Mouse (Mus musculus): ENCODE measurements at regions not wholly inside any gene's neighbourhood (a gene's known extent, or its start where the extent isn't known, plus 50 kb on each side); places are given as distances from the start of the nearest gene placed in this dataset.

DNA sequence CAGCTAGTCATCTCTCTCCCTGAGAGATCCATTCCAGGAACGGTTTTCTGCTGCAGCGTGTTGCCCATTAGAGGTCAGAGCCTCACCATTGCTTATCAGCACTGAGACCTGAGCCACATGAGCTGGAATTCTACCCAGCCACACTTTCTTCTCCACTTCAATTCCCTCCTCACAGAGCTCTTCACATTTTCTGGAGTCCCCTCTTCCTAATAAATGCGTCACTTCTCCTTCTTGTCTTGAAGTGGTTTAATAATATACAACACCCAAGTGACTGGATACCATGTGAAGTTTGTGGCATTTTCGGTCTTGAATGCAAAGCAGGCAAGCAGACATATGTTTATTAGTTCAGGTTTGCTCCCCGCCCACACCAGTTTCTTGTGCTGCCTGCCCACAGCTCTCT lies 324.9 kb downstream of the Fat4 start:
- H3K4me1 ChIP-seq (replicated peaks; ENCODE audit: control insufficient read depth, insufficient read depth, low read length), result no peaks in the 10 kb centered on the region
- no peak for ATAC-seq (replicated peaks; ENCODE audit: low FRiP score, low TSS enrichment, low read depth)
- no peak overlapping the region for H3K4me3 ChIP-seq (ENCODE audit: low read depth, low read length)
- H3K27ac ChIP-seq (ENCODE audit: low read depth), result no peak overlapping the region
- DNase-seq (ENCODE audit: low spot score), result no peak
- no peak overlapping the region for H3K4me2 ChIP-seq (ENCODE audit: low read length)
- no peak overlapping the region for H3K9ac ChIP-seq (ENCODE audit: low read length)
- H3K27me3 ChIP-seq (replicated peaks; ENCODE audit: control insufficient read depth, insufficient read depth, low read length), result no peaks in the 10 kb centered on the region
- H3K36me3 ChIP-seq (ENCODE audit: control insufficient read depth, insufficient read depth, low read length), result no peaks in the 10 kb centered on the region
- H3K9me3 ChIP-seq (ENCODE audit: control insufficient read depth, low read length), result no peaks in the 10 kb centered on the region
- 65% methylated on average over 5 of the region's 5 CpGs for WGBS

- Histone ChIP-seq H3K4me3 (ENCODE audit: low read depth, low read length) (no peak overlapping the region), H3K27ac (ENCODE audit: low read depth) (no peak overlapping the region; the same call in 1 of the 2 replicates), H3K4me2 (ENCODE audit: low read length) (no peak overlapping the region), H3K36me3 (ENCODE audit: control insufficient read depth, insufficient read depth, low read length) (no peaks in the 10 kb centered on the region), H3K9ac (ENCODE audit: low read length) (no peak overlapping the region), H3K27me3 (replicated peaks; ENCODE audit: control insufficient read depth, insufficient read depth, low read length) (no peaks in the 10 kb centered on the region), H3K4me1 (replicated peaks; ENCODE audit: control insufficient read depth, insufficient read depth, low read length) (0 out of 2 replicates have a peak, but pooled peaks cover 4% of the 10 kb centered on the region), H3K9me3 (ENCODE audit: control insufficient read depth, low read length) (no peaks in the 10 kb centered on the region)
- ATAC-seq (replicated peaks; ENCODE audit: low FRiP score, low TSS enrichment, low read depth) (no peak), DNase-seq (ENCODE audit: low spot score) (no peak)
- 47% methylated on average over 10 of the region's 10 CpGs for WGBS
These were observed 333.4 kb downstream of the Fat4 start for GRCm38 (mm10) chr3:39220011-39220706.

- no peak overlapping the region for H3K4me2 ChIP-seq (ENCODE audit: low read length)
- no peak overlapping the region for H3K4me3 ChIP-seq (ENCODE audit: low read depth, low read length)
- no peaks in the 10 kb centered on the region for H3K36me3 ChIP-seq (ENCODE audit: control insufficient read depth, insufficient read depth, low read length)
- H3K4me1 ChIP-seq (replicated peaks; ENCODE audit: control insufficient read depth, insufficient read depth, low read length), result 0 out of 2 replicates have a peak, but pooled peaks cover 4% of the 10 kb centered on the region
- ATAC-seq (replicated peaks; ENCODE audit: low FRiP score, low TSS enrichment, low read depth), result no peak
- no peaks in the 10 kb centered on the region for H3K9me3 ChIP-seq (ENCODE audit: control insufficient read depth, low read length)
- no peak overlapping the region for H3K27ac ChIP-seq (ENCODE audit: low read depth)
- DNase-seq (ENCODE audit: low spot score), result no peak
- WGBS, result 48% methylated on average over 2 of the region's 2 CpGs
- H3K9ac ChIP-seq (ENCODE audit: low read length), result no peak overlapping the region
- H3K27me3 ChIP-seq (replicated peaks; ENCODE audit: control insufficient read depth, insufficient read depth, low read length), result no peaks in the 10 kb centered on the region
These were observed 333.9 kb downstream of the Fat4 start for GRCm38 (mm10) chr3:39220707-39221034.

DNA sequence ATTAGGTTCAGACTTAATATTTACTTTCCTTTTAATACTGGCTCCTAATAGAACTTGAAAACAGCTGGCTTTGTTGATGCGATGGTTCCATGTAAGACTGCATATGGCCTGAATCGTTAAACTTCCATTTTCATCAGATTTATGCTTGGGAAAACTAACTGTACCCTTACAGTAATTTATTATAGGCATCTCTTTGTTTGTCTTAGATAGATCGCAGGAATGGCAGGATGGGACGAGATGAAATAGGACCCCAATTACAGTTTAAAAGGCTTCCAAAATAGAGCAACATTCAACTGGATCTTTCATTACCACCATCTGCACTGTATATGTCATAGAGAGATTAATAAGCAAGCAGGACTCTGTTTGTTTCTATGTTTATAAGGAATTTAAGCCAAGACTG lies 335.3 kb downstream of the Fat4 start:
- ATAC-seq (replicated peaks; ENCODE audit: low FRiP score, low TSS enrichment, low read depth), result no peak
- Histone ChIP-seq H3K4me1 (replicated peaks; ENCODE audit: control insufficient read depth, insufficient read depth, low read length) (0 out of 2 replicates have a peak, but pooled peaks cover 4% of the 10 kb centered on the region), H3K27ac (ENCODE audit: low read depth) (no peak overlapping the region), H3K9ac (ENCODE audit: low read length) (no peak overlapping the region), H3K27me3 (replicated peaks; ENCODE audit: control insufficient read depth, insufficient read depth, low read length) (no peaks in the 10 kb centered on the region), H3K4me2 (ENCODE audit: low read length) (no peak overlapping the region), H3K4me3 (ENCODE audit: low read depth, low read length) (no peak overlapping the region), H3K36me3 (ENCODE audit: control insufficient read depth, insufficient read depth, low read length) (no peaks in the 10 kb centered on the region), H3K9me3 (ENCODE audit: control insufficient read depth, low read length) (no peaks in the 10 kb centered on the region)
- no peak for DNase-seq (ENCODE audit: low spot score)
- WGBS, result 42% methylated on average over 4 of the region's 4 CpGs

- DNase-seq (ENCODE audit: low spot score) (no peak), ATAC-seq (replicated peaks; ENCODE audit: low FRiP score, low TSS enrichment, low read depth) (no peak)
- H3K9ac ChIP-seq (ENCODE audit: low read length), result no peak overlapping the region
- no peaks in the 10 kb centered on the region for H3K36me3 ChIP-seq (ENCODE audit: control insufficient read depth, insufficient read depth, low read length)
- no peak overlapping the region for H3K4me2 ChIP-seq (ENCODE audit: low read length)
- WGBS, result 46% methylated on average over 2 of the region's 2 CpGs
- H3K4me1 ChIP-seq (replicated peaks; ENCODE audit: control insufficient read depth, insufficient read depth, low read length), result no peaks in the 10 kb centered on the region
- no peaks in the 10 kb centered on the region for H3K9me3 ChIP-seq (ENCODE audit: control insufficient read depth, low read length)
- no peak overlapping the region for H3K4me3 ChIP-seq (ENCODE audit: low read depth, low read length)
- H3K27me3 ChIP-seq (replicated peaks; ENCODE audit: control insufficient read depth, insufficient read depth, low read length), result no peaks in the 10 kb centered on the region
- H3K27ac ChIP-seq (ENCODE audit: low read depth), result no peak overlapping the region
These were observed 348.2 kb downstream of the Fat4 start for GRCm38 (mm10) chr3:39234921-39235320.

DNA sequence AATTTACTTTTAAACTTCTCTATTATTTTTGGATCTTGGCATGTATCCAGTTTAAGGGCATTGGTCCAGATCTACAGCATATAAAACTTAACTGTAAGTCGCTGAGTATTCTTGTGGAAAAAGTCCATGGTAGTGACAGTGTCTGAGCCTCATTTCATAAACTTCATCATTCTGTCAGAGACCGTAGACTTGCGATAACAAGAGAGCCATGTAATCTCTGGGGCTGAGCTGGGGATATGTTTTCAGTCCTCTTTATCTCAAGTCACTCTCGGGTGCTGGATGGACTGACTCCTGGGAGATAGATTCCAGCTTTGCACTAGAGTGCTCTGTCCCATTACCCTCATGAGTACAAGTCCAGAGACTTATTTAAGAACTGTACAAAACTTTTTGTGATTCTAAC lies 362.0 kb downstream of the Fat4 start:
- WGBS, result 62% methylated on average over 4 of the region's 4 CpGs

DNA sequence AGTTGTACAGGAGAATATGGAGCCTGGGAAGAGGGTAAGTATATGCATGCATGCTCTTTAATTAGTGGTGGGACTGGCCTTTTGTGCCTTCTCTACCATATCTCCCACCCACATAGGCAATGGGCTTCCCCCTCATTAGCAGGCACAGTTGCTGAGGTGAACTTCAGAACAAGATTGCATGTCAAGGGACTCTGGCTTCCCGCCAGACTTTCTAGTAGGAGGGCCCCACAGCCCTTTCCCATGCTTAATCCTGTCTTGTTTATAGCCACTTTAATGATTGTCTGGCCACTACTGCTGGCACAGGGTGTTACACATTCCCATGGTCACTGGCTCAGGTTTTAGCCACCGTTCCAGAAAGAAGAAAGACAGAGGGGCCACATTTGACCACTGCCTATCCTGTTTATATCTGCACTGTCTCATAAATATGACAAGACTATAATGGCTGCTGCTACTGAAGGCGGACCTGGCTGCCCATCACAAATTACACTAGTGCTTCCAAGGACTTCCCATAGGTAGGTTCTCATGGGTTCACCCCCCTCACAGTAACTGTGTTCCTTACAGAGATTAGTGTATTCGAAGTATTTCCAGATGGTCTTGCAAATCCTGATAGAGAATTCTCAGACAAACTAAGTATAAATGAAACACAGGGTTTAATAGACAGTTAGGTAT lies 362.6 kb downstream of the Fat4 start:
- H3K9ac ChIP-seq (ENCODE audit: low read length), result no peak overlapping the region
- ATAC-seq (replicated peaks; ENCODE audit: low FRiP score, low TSS enrichment, low read depth), result no peak
- no peak overlapping the region for H3K27ac ChIP-seq (ENCODE audit: low read depth)
- DNase-seq (ENCODE audit: low spot score), result no peak
- no peaks in the 10 kb centered on the region for H3K27me3 ChIP-seq (replicated peaks; ENCODE audit: control insufficient read depth, insufficient read depth, low read length)
- no peaks in the 10 kb centered on the region for H3K36me3 ChIP-seq (ENCODE audit: control insufficient read depth, insufficient read depth, low read length)
- 47% methylated on average over 4 of the region's 4 CpGs for WGBS
- no peak overlapping the region for H3K4me2 ChIP-seq (ENCODE audit: low read length)
- no peak overlapping the region for H3K4me3 ChIP-seq (ENCODE audit: low read depth, low read length)
- H3K4me1 ChIP-seq (replicated peaks; ENCODE audit: control insufficient read depth, insufficient read depth, low read length), result no peaks in the 10 kb centered on the region; the same call in 1 of the 2 replicates
- H3K9me3 ChIP-seq (ENCODE audit: control insufficient read depth, low read length), result no peaks in the 10 kb centered on the region

More for the DNA sequence above, 362.0 kb downstream of the Fat4 start:
- Histone ChIP-seq H3K4me2 (ENCODE audit: low read length) (no peak overlapping the region), H3K36me3 (ENCODE audit: control insufficient read depth, insufficient read depth, low read length) (no peaks in the 10 kb centered on the region), H3K4me1 (replicated peaks; ENCODE audit: control insufficient read depth, insufficient read depth, low read length) (no peaks in the 10 kb centered on the region; the same call in 1 of the 2 replicates), H3K9ac (ENCODE audit: low read length) (no peak overlapping the region), H3K27ac (ENCODE audit: low read depth) (no peak overlapping the region), H3K27me3 (replicated peaks; ENCODE audit: control insufficient read depth, insufficient read depth, low read length) (no peaks in the 10 kb centered on the region), H3K4me3 (ENCODE audit: low read depth, low read length) (no peak overlapping the region), H3K9me3 (ENCODE audit: control insufficient read depth, low read length) (no peaks in the 10 kb centered on the region)
- ATAC-seq (replicated peaks; ENCODE audit: low FRiP score, low TSS enrichment, low read depth) (no peak), DNase-seq (ENCODE audit: low spot score) (no peak)

GRCm38 (mm10) chr3:39253076-39253475 lies 366.3 kb downstream of the Fat4 start:
- ATAC-seq (replicated peaks; ENCODE audit: low FRiP score, low TSS enrichment, low read depth), result no peak
- Histone ChIP-seq H3K36me3 (ENCODE audit: control insufficient read depth, insufficient read depth, low read length) (no peaks in the 10 kb centered on the region), H3K9me3 (ENCODE audit: control insufficient read depth, low read length) (no peaks in the 10 kb centered on the region), H3K4me1 (replicated peaks; ENCODE audit: control insufficient read depth, insufficient read depth, low read length) (no peaks in the 10 kb centered on the region; the same call in 1 of the 2 replicates), H3K4me3 (ENCODE audit: low read depth, low read length) (no peak overlapping the region), H3K9ac (ENCODE audit: low read length) (no peak overlapping the region), H3K4me2 (ENCODE audit: low read length) (no peak overlapping the region), H3K27ac (ENCODE audit: low read depth) (no peak overlapping the region), H3K27me3 (replicated peaks; ENCODE audit: control insufficient read depth, insufficient read depth, low read length) (no peaks in the 10 kb centered on the region)
- WGBS, result 86% methylated on average over 1 of the region's 1 CpGs
- no peak for DNase-seq (ENCODE audit: low spot score)
